Mouse (Mus musculus): ENCODE data around the gene Dnm1. TPM values are rescaled to one million over a fixed set of nuclear protein-coding genes. Genes with fewer than 3 reads are reported as not detected.
"Not testable (repeated sequence)": the region's sequence is repeated elsewhere in the genome, so short reads cannot be mapped to it uniquely, and the experiment has no call there.

Dnm1 gene
- total RNA-seq, 2 experiments from 2014 or later, result 1,093 to 1,153 TPM

GRCm38 (mm10) chr2:32295842-32296241 is 57.3 kb downstream of the Dnm1 start:
- intact Hi-C loops (cut with DNase I); DNase-seq (ENCODE audit: low spot score in 2 of 2): not testable (repeated sequence)

GRCm38 (mm10) chr2:32295285-32295684 is 57.9 kb downstream of the Dnm1 start:
- DNase-seq (ENCODE audit: low spot score in 2 of 2), result no peak
- intact Hi-C loops (cut with DNase I), result no loop called here

GRCm38 (mm10) chr2:32294348-32294747 is 58.8 kb downstream of the Dnm1 start:
- DNase-seq (ENCODE audit: low spot score in 2 of 2), result no peak
- intact Hi-C loops (cut with DNase I), result no loop called here

GRCm38 (mm10) chr2:32289578-32289977 is 63.6 kb downstream of the Dnm1 start:
- intact Hi-C loops (cut with DNase I), result loop anchor here (5.0 kb wide), 1 partner anchor 52 kb away; the partner anchor contains the start of gene Pomt1
- DNase-seq (ENCODE audit: low spot score in 2 of 2), result no peak

- DNase-seq (ENCODE audit: low spot score in 2 of 2), result peak in 1 of 2 experiments; percentile 50
- intact Hi-C loops (cut with DNase I), result loop anchor here (5.0 kb wide), 1 partner anchor 51 kb away; the partner anchor contains the start of gene Pomt1
Measured at GRCm38 (mm10) chr2:32288371-32288931, 64.7 kb downstream of the Dnm1 start.

GRCm38 (mm10) chr2:32287923-32288367 is 65.2 kb downstream of the Dnm1 start, which contains the start of gene Swi5:
Swi5 (minus strand) TSS chr2:32288075.
- DNase-seq (ENCODE audit: low spot score in 2 of 2), result peak; percentile 99 to 100
- intact Hi-C loops (cut with DNase I), result loop anchor here (5.0 kb wide), 1 partner anchor 51 kb away; the partner anchor contains the start of gene Pomt1

- no peak for DNase-seq (ENCODE audit: low spot score in 2 of 2)
- intact Hi-C loops (cut with DNase I), result loop anchor here (5.0 kb wide), 1 partner anchor 50 kb away; the partner anchor contains the start of gene Pomt1
Measured at GRCm38 (mm10) chr2:32287334-32287840, 65.8 kb downstream of the Dnm1 start, which contains the start of gene Golga2. Golga2 (plus strand) TSS chr2:32287384.

GRCm38 (mm10) chr2:32283986-32284385 is 69.2 kb downstream of the Dnm1 start:
- intact Hi-C loops (cut with DNase I), result no loop called here
- no peak for DNase-seq (ENCODE audit: low spot score in 2 of 2)

- DNase-seq (ENCODE audit: low spot score in 2 of 2), result no peak
- intact Hi-C loops (cut with DNase I), result no loop called here
Measured at GRCm38 (mm10) chr2:32282727-32283126, 70.4 kb downstream of the Dnm1 start.

GRCm38 (mm10) chr2:32282289-32282688 is 70.8 kb downstream of the Dnm1 start:
- no peak for DNase-seq (ENCODE audit: low spot score in 2 of 2)
- intact Hi-C loops (cut with DNase I), result no loop called here

GRCm38 (mm10) chr2:32275823-32276222 is 77.3 kb downstream of the Dnm1 start:
- intact Hi-C loops (cut with DNase I), result no loop called here
- DNase-seq (ENCODE audit: low spot score in 2 of 2), result no peak

- intact Hi-C loops (cut with DNase I), result no loop called here
- DNase-seq (ENCODE audit: low spot score in 2 of 2), result peak; percentile 41 to 53
Measured at GRCm38 (mm10) chr2:32260635-32261034, 92.5 kb downstream of the Dnm1 start.

- intact Hi-C loops (cut with DNase I), result no loop called here
Measured at GRCm38 (mm10) chr2:32259657-32260417, 93.3 kb downstream of the Dnm1 start, which contains the start of gene Uck1. Uck1 (minus strand) TSS chr2:32260159.

GRCm38 (mm10) chr2:32258887-32259533 is 94.1 kb downstream of the Dnm1 start:
- no peak for DNase-seq (ENCODE audit: low spot score in 2 of 2)
- intact Hi-C loops (cut with DNase I), result no loop called here

More at GRCm38 (mm10) chr2:32259657-32260417, 93.3 kb downstream of the Dnm1 start, which contains the start of gene Uck1:
- peak; percentile 87 to 91 for DNase-seq (ENCODE audit: low spot score in 2 of 2)

Small RNAs within 50 kb of the gene (microRNA-seq; reads per million reads assigned to microRNA genes)
- 0 reads per million in 2 experiments for gene Gm23363
- gene Mir199b, result 0.67 to 2.9 reads per million in 2 experiments

Other genes starting within 250 kb of the Dnm1 start
- gene Prrc2b, start 202.3 kb downstream of the Dnm1 start, total RNA-seq (2021), result 100 to 1,000 TPM; 244 to 245 TPM
- 10 to 100 TPM; 21.6 to 23.7 TPM for gene Pomt1, start 116.7 kb downstream of the Dnm1 start, total RNA-seq (2021)
- 10 to 100 TPM; 57.5 to 64.7 TPM for gene Uck1, start 93.2 kb downstream of the Dnm1 start, total RNA-seq (2021)
- gene Golga2, start 66.0 kb downstream of the Dnm1 start, total RNA-seq (2021), result 10 to 100 TPM; 78.9 to 83.9 TPM
- gene Swi5, start 65.3 kb downstream of the Dnm1 start, total RNA-seq (2021), result 100 to 1,000 TPM; 204 to 219 TPM
- 10 to 100 TPM; 69.5 to 79.0 TPM for gene Ciz1, start 1.0 kb downstream of the Dnm1 start, total RNA-seq (2021)
- 100 to 1,000 TPM; 265 to 282 TPM for gene 1110008P14Rik, start 28.6 kb upstream of the Dnm1 start, total RNA-seq (2021)
- gene Lcn2, start 34.9 kb upstream of the Dnm1 start, total RNA-seq (2021), result 1 to 10 TPM; 1.5 to 2.6 TPM
- 10 to 100 TPM; 43.5 to 48.3 TPM for gene Ptges2, start 42.6 kb upstream of the Dnm1 start, total RNA-seq (2021)
- 1 to 10 TPM; 4.0 to 4.1 TPM for gene Naif1, start 97.1 kb upstream of the Dnm1 start, total RNA-seq (2021)
- gene Slc25a25, start 98.1 kb upstream of the Dnm1 start, total RNA-seq (2021), result 10 to 100 TPM; 52.1 to 55.4 TPM
- gene Fam102a, start 182.0 kb upstream of the Dnm1 start, total RNA-seq (2021), result 10 to 100 TPM; 35.2 to 44.4 TPM
- gene Dpm2, start 217.5 kb upstream of the Dnm1 start, total RNA-seq (2021), result 10 to 100 TPM; 78.7 to 86.3 TPM
- 10 to 100 TPM; 12.7 to 14.3 TPM for gene Pip5kl1, start 221.5 kb upstream of the Dnm1 start, total RNA-seq (2021)
- 1 to 10 TPM in 1 of 2 experiments, under 1 TPM in 1; 0.86 to 1.1 TPM for gene 9430097D07Rik, start 222.3 kb upstream of the Dnm1 start, total RNA-seq (2021)
- gene St6galnac4, start 233.8 kb upstream of the Dnm1 start, total RNA-seq (2021), result 10 to 100 TPM; 36.2 to 38.4 TPM
- gene St6galnac6, start 246.4 kb upstream of the Dnm1 start, total RNA-seq (2021), result 100 to 1,000 TPM; 110 to 114 TPM

All from left cerebral cortex, postnatal 14 days (tissue).